Mouse (Mus musculus): ENCODE results near the gene Apon. TPM values are rescaled to one million over a fixed set of nuclear protein-coding genes. Genes with fewer than 3 reads are reported as not detected.

Apon gene
- polyA plus RNA-seq, 1 experiment from 2014 or later, result 0.19 TPM

- no peak overlapping the region for H3K9ac ChIP-seq (replicated peaks)
- peaks cover under 1% of the 10 kb centered on the region; the same call in 1 of the 2 replicates for H3K27me3 ChIP-seq
- no peaks in the 10 kb centered on the region for H3K36me3 ChIP-seq
- no peak for ATAC-seq (replicated peaks)
- H3K9me3 ChIP-seq, result no peaks in the 10 kb centered on the region
- H3K4me1 ChIP-seq, result no peaks in the 10 kb centered on the region
- no peak overlapping the region for H3K4me3 ChIP-seq
- H3K27ac ChIP-seq (replicated peaks), result no peak overlapping the region
- no peak overlapping the region for H3K4me2 ChIP-seq (replicated peaks)
- WGBS, result 95% methylated on average over 18 of the region's 18 CpGs
Measured at GRCm38 (mm10) chr10:128218387-128219117, 35.3 kb upstream of the Apon start.

- no peaks in the 10 kb centered on the region for H3K27me3 ChIP-seq
- H3K27ac ChIP-seq (replicated peaks), result no peak overlapping the region
- H3K4me2 ChIP-seq (replicated peaks), result no peak overlapping the region
- H3K36me3 ChIP-seq, result no peaks in the 10 kb centered on the region
- H3K4me1 ChIP-seq, result no peaks in the 10 kb centered on the region
- ATAC-seq (replicated peaks), result no peak
- WGBS, result 74% methylated on average over 16 of the region's 16 CpGs
- H3K9me3 ChIP-seq, result no peaks in the 10 kb centered on the region
- no peak overlapping the region for H3K9ac ChIP-seq (replicated peaks)
- H3K4me3 ChIP-seq, result no peak overlapping the region
Measured at GRCm38 (mm10) chr10:128221533-128222286, 32.2 kb upstream of the Apon start.

GRCm38 (mm10) chr10:128225064-128225463, 28.8 kb upstream of the Apon start:
- no peak for ATAC-seq (replicated peaks)
- Histone ChIP-seq H3K4me1 (no peaks in the 10 kb centered on the region), H3K27me3 (no peaks in the 10 kb centered on the region), H3K27ac (replicated peaks) (no peak overlapping the region), H3K36me3 (no peaks in the 10 kb centered on the region), H3K9ac (replicated peaks) (no peak overlapping the region), H3K4me2 (replicated peaks) (no peak overlapping the region), H3K9me3 (no peaks in the 10 kb centered on the region), H3K4me3 (no peak overlapping the region)
- WGBS, result 29% methylated on average over 5 of the region's 5 CpGs

- WGBS, result 26% methylated on average over 4 of the region's 4 CpGs
- ATAC-seq (replicated peaks), result no peak
- Histone ChIP-seq H3K4me3 (no peak within 1 kb of the TSS), H3K9ac (replicated peaks) (no peak within 1 kb of the TSS), H3K4me1 (no peaks in the 10 kb centered on the region), H3K9me3 (no peaks in the 10 kb centered on the region), H3K36me3 (no peaks in the 10 kb centered on the region), H3K4me2 (replicated peaks) (no peak within 1 kb of the TSS), H3K27ac (replicated peaks) (no peak within 1 kb of the TSS), H3K27me3 (no peaks in the 10 kb centered on the region)
Measured at GRCm38 (mm10) chr10:128225538-128225937, 28.4 kb upstream of the Apon start, which contains the start of gene Mip. Gene Mip, plus strand, starts transcription at chr10:128225838.

GRCm38 (mm10) chr10:128227592-128227991, 26.3 kb upstream of the Apon start:
- Histone ChIP-seq H3K9me3 (no peaks in the 10 kb centered on the region), H3K4me3 (no peak overlapping the region), H3K9ac (replicated peaks) (no peak overlapping the region), H3K27me3 (no peaks in the 10 kb centered on the region), H3K4me1 (peaks cover 8% of the 10 kb centered on the region), H3K4me2 (replicated peaks) (no peak overlapping the region), H3K27ac (replicated peaks) (no peak overlapping the region), H3K36me3 (no peaks in the 10 kb centered on the region)
- 74% methylated on average over 9 of the region's 9 CpGs for WGBS
- ATAC-seq (replicated peaks), result no peak

GRCm38 (mm10) chr10:128228009-128228408, 25.9 kb upstream of the Apon start:
- Histone ChIP-seq H3K9ac (replicated peaks) (no peak overlapping the region), H3K4me1 (peaks cover 13% of the 10 kb centered on the region), H3K4me3 (no peak overlapping the region), H3K4me2 (replicated peaks) (no peak overlapping the region), H3K27me3 (no peaks in the 10 kb centered on the region), H3K9me3 (no peaks in the 10 kb centered on the region), H3K36me3 (no peaks in the 10 kb centered on the region), H3K27ac (replicated peaks) (no peak overlapping the region)
- 91% methylated on average over 8 of the region's 8 CpGs for WGBS
- no peak for ATAC-seq (replicated peaks)

- no peak overlapping the region for H3K4me3 ChIP-seq
- 85% methylated on average over 12 of the region's 12 CpGs for WGBS
Measured at GRCm38 (mm10) chr10:128230582-128230981, 23.3 kb upstream of the Apon start.

GRCm38 (mm10) chr10:128231146-128231545, 22.8 kb upstream of the Apon start:
- 15% methylated on average over 5 of the region's 5 CpGs for WGBS
- no peak overlapping the region for H3K27ac ChIP-seq (replicated peaks)

More at GRCm38 (mm10) chr10:128230582-128230981, 23.3 kb upstream of the Apon start:
- Histone ChIP-seq H3K4me1 (peaks cover 13% of the 10 kb centered on the region), H3K27ac (replicated peaks) (no peak overlapping the region), H3K9me3 (no peaks in the 10 kb centered on the region), H3K27me3 (no peaks in the 10 kb centered on the region), H3K4me2 (replicated peaks) (no peak overlapping the region), H3K9ac (replicated peaks) (no peak overlapping the region), H3K36me3 (no peaks in the 10 kb centered on the region)
- ATAC-seq (replicated peaks), result no peak

GRCm38 (mm10) chr10:128231697-128232419, 22.0 kb upstream of the Apon start, which contains the start of gene Timeless:
Gene Timeless, plus strand, starts transcription at chr10:128232065.
- peak within 1 kb of the TSS; percentile 79 for H3K9ac ChIP-seq (replicated peaks)
- H3K27ac ChIP-seq (replicated peaks), result peak within 1 kb of the TSS; percentile 94
- peak within 1 kb of the TSS; percentile 59 for H3K4me2 ChIP-seq (replicated peaks)
- ATAC-seq (replicated peaks), result peak; percentile 92
- H3K4me3 ChIP-seq, result peak within 1 kb of the TSS; percentile 57
- no peaks in the 10 kb centered on the region for H3K36me3 ChIP-seq
- no peaks in the 10 kb centered on the region for H3K27me3 ChIP-seq
- peaks cover 13% of the 10 kb centered on the region for H3K4me1 ChIP-seq
- under 1% methylated on average over 56 of the region's 58 CpGs for WGBS
- H3K9me3 ChIP-seq, result no peaks in the 10 kb centered on the region

More at GRCm38 (mm10) chr10:128231146-128231545, 22.8 kb upstream of the Apon start:
- no peak for ATAC-seq (replicated peaks)
- Histone ChIP-seq H3K4me2 (replicated peaks) (peak overlapping the region; percentile 59), H3K27me3 (no peaks in the 10 kb centered on the region), H3K4me3 (peak overlapping the region; percentile 57), H3K9ac (replicated peaks) (peak overlapping the region; percentile 79), H3K9me3 (no peaks in the 10 kb centered on the region), H3K4me1 (peaks cover 13% of the 10 kb centered on the region), H3K36me3 (no peaks in the 10 kb centered on the region)

- H3K9ac ChIP-seq (replicated peaks), result peak overlapping the region; percentile 79
- H3K9me3 ChIP-seq, result no peaks in the 10 kb centered on the region
- H3K36me3 ChIP-seq, result no peaks in the 10 kb centered on the region
- peak overlapping the region; percentile 59 for H3K4me2 ChIP-seq (replicated peaks)
- 0% methylated on average over 14 of the region's 14 CpGs for WGBS
- no peaks in the 10 kb centered on the region for H3K27me3 ChIP-seq
- ATAC-seq (replicated peaks), result peak; percentile 35
- H3K4me3 ChIP-seq, result peak overlapping the region; percentile 57
- H3K27ac ChIP-seq (replicated peaks), result peak overlapping the region; percentile 94
- peaks cover 13% of the 10 kb centered on the region for H3K4me1 ChIP-seq
Measured at GRCm38 (mm10) chr10:128232420-128232985, 21.4 kb upstream of the Apon start.

GRCm38 (mm10) chr10:128236321-128236720, 17.6 kb upstream of the Apon start:
- Histone ChIP-seq H3K4me2 (replicated peaks) (no peak overlapping the region), H3K27ac (replicated peaks) (no peak overlapping the region), H3K9me3 (no peaks in the 10 kb centered on the region), H3K4me3 (no peak overlapping the region), H3K9ac (replicated peaks) (no peak overlapping the region), H3K4me1 (peaks cover 15% of the 10 kb centered on the region), H3K27me3 (no peaks in the 10 kb centered on the region), H3K36me3 (peaks cover 12% of the 10 kb centered on the region)
- ATAC-seq (replicated peaks), result no peak
- WGBS, result 44% methylated on average over 4 of the region's 4 CpGs

Data from forebrain, embryonic 15.5 days (tissue).